Mouse (Mus musculus): ENCODE data around the gene Prpsap1.

- TF ChIP-seq CTCF (IDR thresholded peaks at IDR 0.05; ENCODE audit: borderline replicate concordance, extremely low read depth, insufficient read depth, insufficient read length) = no peak
- no peak for TF ChIP-seq POLR2A (IDR thresholded peaks at IDR 0.05; ENCODE audit: borderline replicate concordance, extremely low read depth, insufficient read depth, insufficient read length, poor library complexity, severe bottlenecking)
Observed at GRCm38 (mm10) chr11:116505573-116505972, 11.6 kb upstream of the Prpsap1 start.
